Mouse (Mus musculus) testis, adult 2 months (tissue): ENCODE measurements around the gene Vps35l.

ENCODE experiments used
- CTCF ChIP-seq: fragments of 200-500 bp; IDR thresholded peaks from 2 replicates; pipeline ENCODE4 v1.5.1; 2012; ENCODE audit warnings: low read depth, mild to moderate bottlenecking, inconsistent platforms, low read length, moderate library complexity; ENCODE audit not compliant: control insufficient read depth, insufficient read depth, insufficient replicate concordance
- POLR2A ChIP-seq: fragments of 200-500 bp; IDR thresholded peaks from 2 replicates; pipeline ENCODE4 v1.6.1; 2012; ENCODE audit warnings: low read depth, mild to moderate bottlenecking, inconsistent platforms, low read length, moderate library complexity; ENCODE audit not compliant: control insufficient read depth

DNA sequence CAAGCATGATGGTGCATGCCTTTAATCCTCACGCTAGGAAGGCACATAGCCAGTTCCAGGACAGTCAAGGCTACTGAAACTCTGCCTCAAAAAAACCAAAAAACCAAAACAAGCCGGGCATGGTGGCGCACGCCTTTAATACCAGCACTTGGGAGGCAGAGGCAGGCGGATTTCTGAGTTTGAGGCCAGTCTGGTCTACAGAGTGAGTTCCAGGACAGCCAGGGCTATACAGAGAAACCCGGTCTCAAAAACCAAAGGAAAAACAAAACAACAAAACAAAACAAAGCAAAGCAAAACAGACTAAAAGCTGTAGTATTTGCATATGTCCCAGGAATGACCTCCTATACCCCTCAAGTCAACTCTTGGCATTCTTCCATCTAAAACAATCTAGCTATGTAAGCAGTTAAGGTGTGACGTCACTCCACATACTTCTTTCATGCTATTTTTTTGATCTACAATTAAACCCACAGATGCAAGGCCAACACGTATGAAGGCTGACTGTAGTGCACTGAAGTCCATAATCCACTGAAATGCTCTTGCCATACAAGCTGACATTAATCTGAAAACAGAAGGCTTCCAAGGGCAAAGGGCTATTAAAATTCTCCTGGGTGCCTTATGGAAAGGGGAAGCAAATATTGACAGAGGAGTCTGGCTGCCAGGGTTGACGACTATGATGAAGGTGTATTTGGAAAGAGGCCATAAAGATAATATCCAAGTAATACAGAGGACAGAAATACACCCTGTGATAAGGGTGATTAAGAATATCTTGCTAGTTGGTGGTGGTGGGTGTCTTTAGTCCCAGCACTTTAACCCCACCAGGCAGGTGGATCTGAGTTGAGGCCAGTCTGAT, 35.8 kb upstream of the Vps35l start:
- TF ChIP-seq POLR2A (no peak), CTCF (no peak)
